Mouse (Mus musculus): ENCODE results near the gene Tbc1d23. TPM values are rescaled to one million over a fixed set of nuclear protein-coding genes. Genes with fewer than 3 reads are reported as not detected.

Tbc1d23 gene
- polyA plus RNA-seq, 1 experiment from 2014 or later = 32.9 TPM

DNA sequence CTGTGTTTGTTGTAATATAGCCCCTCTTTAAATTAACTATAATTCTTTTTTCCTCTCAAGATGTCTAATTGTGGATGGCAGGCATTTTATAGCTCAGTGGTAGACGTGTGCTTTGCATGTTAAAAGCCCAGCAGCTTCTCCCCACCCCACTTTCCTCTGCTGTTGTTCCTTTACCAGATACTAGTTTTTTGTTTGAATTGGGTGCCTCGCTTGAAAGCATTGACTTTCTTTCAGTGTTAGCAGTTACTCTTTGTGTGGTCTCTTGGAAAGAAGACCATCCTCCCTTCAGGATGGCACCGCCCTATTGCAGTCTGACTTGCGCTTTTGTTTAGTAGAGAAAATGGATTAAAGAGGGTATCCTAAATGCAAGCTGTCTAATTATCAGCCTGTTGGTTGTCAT, 99.8 kb downstream of the Tbc1d23 start:
- no peak overlapping the region for H3K4me2 ChIP-seq (ENCODE audit: low read length)
- no peak for ATAC-seq
- peaks cover 3% of the 10 kb centered on the region; the same call in 1 of the 2 replicates for H3K4me1 ChIP-seq (ENCODE audit: control insufficient read depth, insufficient read depth, low read length)
- no peaks in the 10 kb centered on the region for H3K9me3 ChIP-seq (replicated peaks; ENCODE audit: control insufficient read depth, low read length)
- H3K4me3 ChIP-seq (ENCODE audit: low read depth, low read length) = no peak overlapping the region
- peaks cover 21% of the 10 kb centered on the region for H3K36me3 ChIP-seq (ENCODE audit: control insufficient read depth, insufficient read depth, low read length)
- no peaks in the 10 kb centered on the region for H3K27me3 ChIP-seq (replicated peaks; ENCODE audit: control insufficient read depth, insufficient read depth, low read length)
- no peak overlapping the region for H3K9ac ChIP-seq (ENCODE audit: low read length)
- 57% methylated on average over 4 of the region's 4 CpGs for WGBS
- DNase-seq (ENCODE audit: low spot score) = no peak
- no peak overlapping the region for H3K27ac ChIP-seq (ENCODE audit: low read depth, low read length)

DNA sequence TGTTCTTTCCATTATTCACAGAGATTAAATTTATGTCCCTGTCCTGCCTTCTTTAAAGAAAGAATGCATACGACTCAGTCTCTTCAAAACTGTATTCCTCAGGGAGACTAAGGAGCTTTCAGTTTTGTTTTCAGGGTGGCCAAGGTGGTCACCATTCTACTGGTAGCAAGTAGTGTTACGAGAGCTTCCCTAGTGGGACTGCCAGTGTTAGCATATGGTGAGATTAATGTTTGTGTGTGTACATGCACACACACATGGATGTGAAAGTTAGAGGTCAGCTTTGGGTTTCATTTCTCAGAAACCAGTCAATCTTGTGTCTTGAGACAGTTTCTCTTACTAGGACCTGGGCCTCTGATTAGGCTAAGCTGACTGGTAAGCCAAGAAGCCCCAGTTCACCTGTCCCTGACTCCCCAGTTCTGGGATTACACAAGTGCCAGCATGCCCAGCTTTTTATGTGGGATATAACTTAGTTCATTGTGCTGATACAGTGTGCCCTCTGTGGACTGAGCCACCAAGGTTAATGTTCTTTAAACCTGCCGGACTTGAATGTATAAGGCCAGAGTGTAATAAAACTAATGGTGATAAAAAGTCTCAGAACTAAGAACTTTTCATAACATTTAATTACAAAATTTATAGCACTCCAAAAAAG, 100.4 kb downstream of the Tbc1d23 start:
- Histone ChIP-seq H3K4me1 (ENCODE audit: control insufficient read depth, insufficient read depth, low read length) (peaks cover 3% of the 10 kb centered on the region; the same call in 1 of the 2 replicates), H3K36me3 (ENCODE audit: control insufficient read depth, insufficient read depth, low read length) (peaks cover 16% of the 10 kb centered on the region), H3K27me3 (replicated peaks; ENCODE audit: control insufficient read depth, insufficient read depth, low read length) (no peaks in the 10 kb centered on the region), H3K9me3 (replicated peaks; ENCODE audit: control insufficient read depth, low read length) (no peaks in the 10 kb centered on the region), H3K9ac (ENCODE audit: low read length) (no peak overlapping the region), H3K4me2 (ENCODE audit: low read length) (no peak overlapping the region), H3K4me3 (ENCODE audit: low read depth, low read length) (no peak overlapping the region), H3K27ac (ENCODE audit: low read depth, low read length) (no peak overlapping the region)
- 86% methylated on average over 3 of the region's 3 CpGs for WGBS
- ATAC-seq = no peak
- no peak for DNase-seq (ENCODE audit: low spot score)

DNA sequence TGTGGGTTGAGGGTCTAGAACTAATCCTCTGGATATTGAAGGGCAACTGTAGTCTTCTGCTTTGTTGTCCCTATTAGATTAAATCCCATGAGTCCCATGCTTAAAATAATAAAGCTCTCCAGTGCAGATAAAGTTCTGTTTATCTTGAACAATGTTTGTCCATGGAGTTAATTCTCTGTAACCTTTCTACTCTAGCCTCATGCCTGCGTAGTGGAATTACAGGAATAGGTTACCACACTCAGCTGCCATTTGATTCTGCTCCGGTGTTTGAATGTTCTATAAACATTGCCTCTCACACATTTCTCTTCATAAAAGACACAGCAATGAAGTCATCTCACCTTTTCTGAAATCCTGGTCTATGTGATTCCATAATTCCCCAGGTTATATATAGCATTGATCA, 103.5 kb downstream of the Tbc1d23 start:
- Histone ChIP-seq H3K9me3 (replicated peaks; ENCODE audit: control insufficient read depth, low read length) (no peaks in the 10 kb centered on the region), H3K9ac (ENCODE audit: low read length) (no peak overlapping the region), H3K4me2 (ENCODE audit: low read length) (no peak overlapping the region), H3K36me3 (ENCODE audit: control insufficient read depth, insufficient read depth, low read length) (no peaks in the 10 kb centered on the region), H3K27ac (ENCODE audit: low read depth, low read length) (no peak overlapping the region), H3K27me3 (replicated peaks; ENCODE audit: control insufficient read depth, insufficient read depth, low read length) (no peaks in the 10 kb centered on the region), H3K4me3 (ENCODE audit: low read depth, low read length) (no peak overlapping the region), H3K4me1 (ENCODE audit: control insufficient read depth, insufficient read depth, low read length) (peaks cover 14% of the 10 kb centered on the region)
- DNase-seq (ENCODE audit: low spot score) (no peak), ATAC-seq (no peak)
- WGBS = 91% methylated on average over 2 of the region's 2 CpGs

DNA sequence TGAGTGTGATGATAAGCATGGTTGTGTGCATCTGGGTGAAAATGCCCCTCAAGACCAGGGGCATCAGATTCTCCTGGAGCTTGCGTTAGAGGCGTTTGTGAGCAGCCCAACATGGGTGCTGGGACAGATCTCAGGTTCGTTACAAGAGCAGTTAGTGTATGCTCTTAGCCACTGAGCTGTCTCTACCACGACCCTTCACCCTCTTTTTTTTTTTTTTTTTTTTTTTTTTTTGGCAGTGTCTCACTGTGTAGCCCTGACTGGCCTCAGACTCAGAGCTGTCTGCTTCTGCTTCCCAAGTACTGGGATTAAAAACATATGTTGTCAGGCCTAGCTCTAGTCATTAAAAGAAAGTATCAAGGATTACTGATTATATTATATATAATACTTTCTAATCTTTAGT, 105.0 kb downstream of the Tbc1d23 start:
- no peaks in the 10 kb centered on the region for H3K36me3 ChIP-seq (ENCODE audit: control insufficient read depth, insufficient read depth, low read length)
- H3K4me1 ChIP-seq (ENCODE audit: control insufficient read depth, insufficient read depth, low read length) = peaks cover 15% of the 10 kb centered on the region
- no peak for DNase-seq (ENCODE audit: low spot score)
- 68% methylated on average over 4 of the region's 4 CpGs for WGBS
- no peak for ATAC-seq
- H3K27me3 ChIP-seq (replicated peaks; ENCODE audit: control insufficient read depth, insufficient read depth, low read length) = no peaks in the 10 kb centered on the region
- H3K4me2 ChIP-seq (ENCODE audit: low read length) = no peak overlapping the region
- no peak overlapping the region for H3K27ac ChIP-seq (ENCODE audit: low read depth, low read length)
- no peak overlapping the region for H3K9ac ChIP-seq (ENCODE audit: low read length)
- H3K4me3 ChIP-seq (ENCODE audit: low read depth, low read length) = no peak overlapping the region
- no peaks in the 10 kb centered on the region for H3K9me3 ChIP-seq (replicated peaks; ENCODE audit: control insufficient read depth, low read length)

DNA sequence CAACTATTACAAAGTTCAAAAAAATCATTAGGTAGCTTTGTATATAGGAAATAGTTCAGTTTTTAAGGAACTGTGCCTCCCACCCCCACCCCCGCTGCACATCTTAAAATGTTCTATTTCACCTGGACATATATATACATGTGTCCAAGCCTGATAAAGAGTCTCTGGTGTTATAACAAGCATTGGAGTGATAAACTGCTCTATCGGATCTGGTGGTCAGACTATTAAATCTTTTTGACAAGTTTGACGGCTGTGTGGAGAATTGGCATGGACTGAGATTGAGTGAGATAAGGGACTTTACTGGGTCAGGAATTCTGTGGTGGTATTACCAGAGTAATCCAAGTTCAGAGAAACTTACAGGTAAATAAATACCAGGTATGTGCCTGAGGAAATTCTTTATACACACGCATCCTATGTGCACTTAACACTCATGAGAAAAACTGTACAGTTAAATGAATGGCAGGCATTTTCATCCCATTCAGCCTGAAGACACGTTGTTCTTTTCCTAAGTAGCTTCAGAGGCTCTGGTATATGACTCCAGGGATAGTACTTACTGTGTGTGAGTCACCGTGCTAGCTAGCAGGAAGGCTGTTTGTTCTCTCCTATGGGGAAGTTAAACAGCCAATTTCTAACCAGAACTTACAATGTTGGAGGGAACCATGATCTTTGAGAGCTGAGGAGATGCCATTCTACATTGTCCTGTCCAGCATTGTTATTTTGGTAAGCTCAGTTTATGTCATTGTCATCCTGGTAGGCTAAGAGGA, 108.4 kb downstream of the Tbc1d23 start:
- Histone ChIP-seq H3K9me3 (replicated peaks; ENCODE audit: control insufficient read depth, low read length) (no peaks in the 10 kb centered on the region), H3K27ac (ENCODE audit: low read depth, low read length) (no peak overlapping the region), H3K9ac (ENCODE audit: low read length) (peak overlapping the region; percentile 96), H3K4me1 (ENCODE audit: control insufficient read depth, insufficient read depth, low read length) (peaks cover 15% of the 10 kb centered on the region), H3K4me3 (ENCODE audit: low read depth, low read length) (peak overlapping the region; percentile 99), H3K27me3 (replicated peaks; ENCODE audit: control insufficient read depth, insufficient read depth, low read length) (no peaks in the 10 kb centered on the region), H3K4me2 (ENCODE audit: low read length) (peak overlapping the region; percentile 86), H3K36me3 (ENCODE audit: control insufficient read depth, insufficient read depth, low read length) (no peaks in the 10 kb centered on the region)
- ATAC-seq (no peak), DNase-seq (ENCODE audit: low spot score) (no peak)
- 66% methylated on average over 6 of the region's 6 CpGs for WGBS

- Histone ChIP-seq H3K4me1 (ENCODE audit: control insufficient read depth, insufficient read depth, low read length) (peaks cover 15% of the 10 kb centered on the region), H3K4me2 (ENCODE audit: low read length) (peak overlapping the region; percentile 86), H3K9me3 (replicated peaks; ENCODE audit: control insufficient read depth, low read length) (no peaks in the 10 kb centered on the region), H3K4me3 (ENCODE audit: low read depth, low read length) (peak overlapping the region; percentile 99), H3K27me3 (replicated peaks; ENCODE audit: control insufficient read depth, insufficient read depth, low read length) (no peaks in the 10 kb centered on the region), H3K27ac (ENCODE audit: low read depth, low read length) (peak overlapping the region; percentile 89), H3K9ac (ENCODE audit: low read length) (peak overlapping the region; percentile 96), H3K36me3 (ENCODE audit: control insufficient read depth, insufficient read depth, low read length) (no peaks in the 10 kb centered on the region)
- WGBS = under 1% methylated on average over 58 of the region's 59 CpGs
- DNase-seq (ENCODE audit: low spot score) = peak; percentile 5
- no peak for ATAC-seq
Measured at GRCm38 (mm10) chr16:57121816-57122415, 109.4 kb downstream of the Tbc1d23 start.

- peak within 1 kb of the TSS; percentile 89 for H3K27ac ChIP-seq (ENCODE audit: low read depth, low read length)
- H3K27me3 ChIP-seq (replicated peaks; ENCODE audit: control insufficient read depth, insufficient read depth, low read length) = no peaks in the 10 kb centered on the region
- peak within 1 kb of the TSS; percentile 86 for H3K4me2 ChIP-seq (ENCODE audit: low read length)
- peaks cover 15% of the 10 kb centered on the region for H3K4me1 ChIP-seq (ENCODE audit: control insufficient read depth, insufficient read depth, low read length)
- H3K4me3 ChIP-seq (ENCODE audit: low read depth, low read length) = peak within 1 kb of the TSS; percentile 99
- WGBS = under 1% methylated on average over 37 of the region's 37 CpGs
- peak; percentile 99 for DNase-seq (ENCODE audit: low spot score)
- H3K9me3 ChIP-seq (replicated peaks; ENCODE audit: control insufficient read depth, low read length) = no peaks in the 10 kb centered on the region
- peak; percentile 99 for ATAC-seq
- H3K36me3 ChIP-seq (ENCODE audit: control insufficient read depth, insufficient read depth, low read length) = no peaks in the 10 kb centered on the region
- H3K9ac ChIP-seq (ENCODE audit: low read length) = peak within 1 kb of the TSS; percentile 96
Measured at GRCm38 (mm10) chr16:57120913-57121815, 110.1 kb downstream of the Tbc1d23 start, which contains the start of gene Tomm70a. Tomm70a (plus strand) TSS chr16:57121703.

Data from forebrain, embryonic 14.5 days (tissue).